Mouse (Mus musculus) cerebellum, adult (tissue): ENCODE measurements at regions not wholly inside any gene's neighbourhood (a gene's known extent, or its start where the extent isn't known, plus 50 kb on each side); places are given as distances from the start of the nearest gene placed in this dataset.

ENCODE experiments used
- ATAC-seq: cut with Nextera tagmentation; 2 replicates; pipeline ENCODE4 v1.9.2; 2017; ENCODE audit warnings: mild to moderate bottlenecking, moderate library complexity, mixed read lengths; ENCODE audit not compliant: insufficient number of reproducible peaks, low FRiP score, low TSS enrichment

DNA sequence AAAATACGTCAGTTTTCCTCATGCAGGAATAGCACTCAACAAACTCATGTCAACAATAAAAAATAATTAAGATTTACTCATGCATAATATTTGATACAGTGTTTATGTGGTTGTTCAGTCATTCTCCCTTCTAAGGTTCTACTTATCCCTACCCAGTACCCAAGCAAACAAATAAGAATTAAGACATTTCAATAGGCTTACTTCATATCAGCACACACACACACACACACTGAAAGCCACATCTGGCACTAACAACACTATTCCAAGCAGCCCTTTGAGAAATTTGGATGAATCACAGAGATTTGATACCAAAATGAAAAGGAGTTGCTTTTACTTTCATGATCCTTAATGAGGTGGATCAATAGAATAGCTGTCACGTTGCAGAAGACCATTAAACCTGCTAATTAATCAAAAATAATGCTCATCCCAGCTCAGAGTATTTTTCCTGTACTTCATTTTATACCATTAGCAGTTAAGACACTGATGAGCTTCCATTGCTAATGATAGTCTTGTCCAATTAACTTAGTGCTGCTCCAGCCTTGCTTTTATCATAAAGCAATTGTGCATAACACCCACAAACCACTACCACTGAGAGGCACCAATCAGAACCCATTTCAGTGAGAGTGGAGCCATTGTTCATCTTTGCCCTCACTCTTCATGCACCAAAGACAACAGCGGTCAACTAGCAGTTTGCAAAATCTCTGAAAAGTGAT is 188.3 kb downstream of the Arl4a start:
- no peak for ATAC-seq

DNA sequence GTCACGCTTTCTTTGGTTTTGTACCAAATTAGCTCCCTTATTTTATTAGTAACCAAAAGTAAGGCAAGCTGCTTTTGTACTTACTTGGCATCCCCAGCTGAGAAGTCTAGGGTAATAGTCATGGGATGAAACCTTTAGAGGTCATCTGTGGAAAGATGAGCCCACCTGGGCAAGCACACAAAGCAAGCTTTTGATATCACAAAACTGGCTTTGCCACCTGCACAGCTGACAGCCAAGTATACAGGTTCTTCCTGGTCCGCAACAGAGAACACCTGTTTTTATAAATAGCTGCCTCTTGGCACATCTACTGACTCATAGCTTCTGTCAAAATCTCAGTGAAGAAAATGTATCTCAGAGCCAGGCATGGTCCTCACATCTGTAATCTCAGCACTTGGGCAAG is 197.2 kb downstream of the Arl4a start:
- no peak for ATAC-seq

DNA sequence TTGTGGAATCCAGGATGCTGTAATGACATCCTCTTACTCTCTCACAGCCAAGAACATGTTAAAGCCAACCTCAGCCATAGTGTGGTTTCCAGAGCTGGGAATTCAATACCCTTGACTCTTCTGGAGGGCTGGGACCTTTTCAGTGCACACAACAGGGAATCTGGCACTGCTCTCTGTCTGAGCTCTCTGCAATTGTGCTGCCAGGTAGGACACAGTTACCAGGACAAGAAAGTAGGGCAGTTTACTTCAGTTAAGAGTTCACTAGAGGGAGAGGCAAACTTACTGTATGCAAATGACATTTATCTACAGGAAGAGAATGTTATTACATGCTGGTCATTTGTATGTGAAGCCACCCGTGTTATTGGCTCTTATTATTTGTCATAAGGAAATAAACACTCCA is 197.6 kb downstream of the Arl4a start:
- peak; percentile 68; the same call in 1 of the 2 replicates for ATAC-seq

DNA sequence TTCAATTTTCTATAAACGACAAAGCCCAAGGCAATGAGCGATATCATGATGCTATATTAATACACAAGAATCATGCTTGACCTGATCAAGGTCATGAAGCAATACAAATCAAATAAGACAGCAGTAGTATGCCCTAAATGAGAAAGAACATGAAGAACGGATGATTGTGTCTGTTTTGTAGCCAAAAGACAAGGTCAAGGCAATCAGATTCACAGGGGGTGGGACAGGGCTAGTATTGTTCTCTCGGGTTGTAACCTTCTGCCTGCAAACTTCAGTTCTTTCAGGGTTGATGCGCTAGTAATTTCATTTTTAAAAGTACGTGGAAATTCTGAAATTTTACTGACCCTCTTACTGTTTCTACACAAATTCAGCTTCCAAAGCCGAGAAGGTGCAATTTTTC is 206.7 kb downstream of the Arl4a start:
- ATAC-seq = no peak

DNA sequence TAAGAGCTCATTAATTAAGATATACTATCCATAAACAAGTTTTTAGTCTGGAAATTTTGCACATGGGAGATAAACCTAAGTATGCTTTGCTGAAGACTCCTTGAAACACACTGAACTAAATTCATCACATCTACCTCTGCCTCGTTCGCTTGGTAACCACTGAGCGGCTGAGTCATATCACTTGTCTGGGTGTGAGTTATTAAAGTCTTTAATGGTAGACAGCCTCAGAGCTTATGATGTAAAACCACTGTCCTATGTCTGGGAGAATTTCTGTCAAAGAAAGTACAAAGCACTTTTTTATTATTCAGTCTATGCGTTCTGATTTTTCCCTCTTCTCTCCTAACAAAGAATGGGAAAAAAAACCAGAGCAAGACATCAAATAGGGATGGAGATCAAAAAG is 207.3 kb downstream of the Arl4a start:
- ATAC-seq = no peak

DNA sequence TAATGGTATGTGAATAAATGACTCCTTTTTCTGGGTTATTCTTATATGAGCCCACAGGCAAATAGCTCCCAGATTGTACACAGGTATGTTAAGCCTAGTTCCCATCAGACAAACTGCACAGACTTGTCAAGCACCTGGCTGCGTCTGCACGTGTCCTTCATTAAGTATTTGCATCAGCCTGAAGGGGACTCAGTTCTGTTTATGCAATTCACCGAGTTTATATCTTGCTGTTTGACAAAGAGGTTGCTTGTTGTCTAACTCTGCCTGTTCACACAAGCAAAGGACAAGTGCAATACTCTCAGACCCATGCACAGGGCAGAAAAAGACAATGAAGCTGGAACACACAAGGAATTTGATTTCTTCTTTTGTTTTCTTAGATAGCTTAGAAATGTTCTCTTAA is 215.2 kb downstream of the Arl4a start:
- no peak for ATAC-seq

DNA sequence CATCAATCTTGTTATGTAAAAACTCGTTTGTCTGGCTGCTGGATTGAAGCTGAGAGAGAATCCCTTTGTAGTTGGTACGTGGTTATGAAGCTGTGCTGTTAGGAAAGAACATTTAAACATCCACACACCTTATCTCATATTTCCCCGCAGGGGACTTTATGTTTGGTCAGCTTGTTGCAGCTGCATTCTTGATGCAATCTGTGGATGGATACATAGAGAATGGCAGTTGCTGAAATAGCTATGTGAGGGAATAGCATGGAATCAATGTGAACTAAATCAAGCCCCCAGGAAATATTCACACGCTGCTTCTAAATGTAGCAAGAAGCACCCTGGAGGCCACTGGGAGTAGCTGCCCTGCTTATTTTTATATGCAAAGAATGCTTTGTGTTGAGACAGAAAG is 236.3 kb downstream of the Arl4a start:
- ATAC-seq = no peak

DNA sequence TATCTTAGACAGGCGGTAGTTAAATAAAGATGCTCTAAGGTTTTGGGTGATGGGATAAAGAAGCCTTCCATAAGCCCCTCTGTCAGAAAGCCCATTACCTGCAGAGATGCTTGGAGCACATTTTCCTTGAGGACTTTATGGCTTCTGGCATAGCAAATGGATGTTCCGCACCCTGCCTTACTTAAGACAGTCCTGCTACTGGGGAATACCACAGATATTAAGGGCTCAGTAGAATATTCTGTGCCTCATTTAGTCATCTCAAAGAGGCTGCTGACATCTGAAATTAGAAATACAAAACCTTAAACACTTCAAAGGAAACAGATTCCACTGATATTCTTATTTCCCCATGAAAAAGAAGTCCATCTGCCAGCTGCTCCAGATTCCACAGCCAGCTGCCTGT is 240.0 kb downstream of the Arl4a start:
- no peak for ATAC-seq

DNA sequence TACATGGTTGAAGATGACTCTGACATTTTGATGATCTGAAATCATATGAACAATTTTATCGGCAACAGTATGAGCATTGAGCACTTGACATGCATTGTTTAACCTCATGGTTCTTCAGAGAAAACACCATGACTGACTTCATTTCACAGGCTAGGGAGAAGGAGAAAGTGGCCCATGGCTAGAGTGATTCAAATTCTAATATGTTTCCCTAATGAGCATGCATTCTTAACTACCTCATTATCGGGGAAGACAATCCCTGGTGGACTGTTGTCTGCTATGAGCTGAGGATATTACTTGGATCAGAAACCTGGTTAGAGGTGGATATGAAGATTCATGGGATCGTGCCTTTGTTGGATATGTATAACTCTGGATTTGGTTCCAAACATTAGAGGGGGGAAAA is 240.9 kb downstream of the Arl4a start:
- no peak for ATAC-seq

DNA sequence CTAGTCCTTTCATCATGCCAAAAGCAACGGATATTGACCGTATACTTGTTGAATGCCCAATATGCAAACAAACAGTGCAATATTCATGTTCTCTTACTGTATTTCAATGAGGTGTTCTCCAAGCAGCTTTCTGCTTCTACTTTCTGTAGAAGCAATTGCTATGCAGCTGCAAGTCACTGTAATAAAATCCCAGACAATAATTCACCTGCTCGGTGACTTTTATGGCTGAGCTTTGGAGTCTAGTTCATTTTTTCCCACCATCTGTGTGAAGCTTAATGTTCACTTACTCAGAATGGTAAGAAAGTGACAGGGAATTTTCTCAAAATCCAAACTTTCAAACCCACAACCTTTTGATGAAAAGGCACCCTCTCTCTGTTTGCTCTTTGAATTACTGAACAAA is 252.8 kb downstream of the Arl4a start:
- ATAC-seq = no peak

DNA sequence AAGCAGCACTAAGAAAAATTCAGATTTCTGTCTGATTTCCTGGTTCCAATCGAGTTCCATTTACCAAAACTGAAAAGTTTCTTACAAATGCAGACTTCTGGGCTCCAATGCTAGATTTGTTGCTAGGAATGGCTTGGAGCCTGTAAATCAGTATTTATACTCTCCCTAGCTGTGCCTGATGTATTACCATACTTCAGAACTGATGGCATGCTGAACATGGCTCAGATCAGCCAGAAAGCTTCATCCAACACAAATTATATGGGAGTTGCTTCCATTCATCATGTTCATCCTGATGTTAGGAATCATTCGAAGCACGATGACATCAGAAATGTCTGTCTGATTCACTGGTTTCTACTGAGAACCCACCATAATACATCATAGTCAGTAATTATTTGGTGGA is 253.3 kb downstream of the Arl4a start:
- no peak for ATAC-seq

DNA sequence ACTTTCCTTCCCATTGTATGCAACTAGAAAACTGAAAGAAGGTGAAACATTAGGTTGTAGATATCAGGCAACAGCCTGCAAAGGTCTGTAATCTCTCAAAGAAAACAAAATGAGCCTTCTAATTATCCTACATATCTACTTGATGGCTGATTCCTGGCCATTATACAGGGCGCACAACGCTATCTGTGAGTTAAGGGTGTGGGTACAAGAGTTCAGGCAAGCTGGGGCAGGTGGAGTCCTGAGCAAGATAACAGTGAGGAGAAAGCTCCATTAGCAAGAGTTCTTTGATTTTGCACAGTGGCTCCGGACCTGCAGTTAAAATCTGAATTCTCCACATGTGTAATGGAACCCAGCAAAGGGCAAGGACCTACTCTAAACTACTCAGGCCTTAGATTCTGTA is 261.7 kb downstream of the Arl4a start:
- ATAC-seq = no peak

DNA sequence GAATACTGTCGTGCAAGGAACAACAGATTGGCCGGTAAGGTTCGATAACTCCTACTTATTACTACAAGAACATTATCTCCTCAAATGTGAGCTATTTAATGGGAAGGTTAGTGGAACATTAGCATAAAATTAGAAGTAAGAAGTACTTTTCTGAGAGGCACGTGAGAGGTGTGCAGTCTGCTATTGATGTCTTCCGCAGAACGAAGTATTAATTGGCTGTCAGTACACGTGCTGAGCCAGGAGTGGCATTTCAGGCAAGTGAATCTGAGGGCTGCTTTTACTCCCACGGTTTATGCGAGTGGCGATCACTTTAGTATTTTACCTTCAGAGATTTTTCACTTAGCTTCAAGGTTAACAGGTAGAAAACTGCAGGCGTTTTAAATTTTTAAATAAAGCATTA is 270.8 kb downstream of the Arl4a start:
- ATAC-seq = no peak

DNA sequence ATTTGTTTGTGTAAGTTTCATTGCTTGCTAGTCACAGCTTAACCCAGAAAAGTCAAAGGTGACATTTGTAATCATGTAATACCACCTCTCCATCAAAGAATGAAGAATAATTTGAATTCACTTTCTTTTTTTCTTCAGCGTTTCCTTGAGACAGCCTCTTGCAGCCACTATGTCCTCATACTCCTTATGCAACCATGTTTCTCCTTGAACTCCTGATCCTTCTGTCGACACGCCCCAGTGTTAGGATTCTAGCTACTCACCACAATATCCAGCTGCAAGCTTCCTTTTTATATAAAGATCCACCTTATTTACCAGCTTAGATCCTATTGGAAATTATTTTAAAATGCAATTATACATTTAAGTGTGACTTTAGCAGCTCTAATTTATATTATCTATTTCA is 274.3 kb downstream of the Arl4a start:
- ATAC-seq = no peak

DNA sequence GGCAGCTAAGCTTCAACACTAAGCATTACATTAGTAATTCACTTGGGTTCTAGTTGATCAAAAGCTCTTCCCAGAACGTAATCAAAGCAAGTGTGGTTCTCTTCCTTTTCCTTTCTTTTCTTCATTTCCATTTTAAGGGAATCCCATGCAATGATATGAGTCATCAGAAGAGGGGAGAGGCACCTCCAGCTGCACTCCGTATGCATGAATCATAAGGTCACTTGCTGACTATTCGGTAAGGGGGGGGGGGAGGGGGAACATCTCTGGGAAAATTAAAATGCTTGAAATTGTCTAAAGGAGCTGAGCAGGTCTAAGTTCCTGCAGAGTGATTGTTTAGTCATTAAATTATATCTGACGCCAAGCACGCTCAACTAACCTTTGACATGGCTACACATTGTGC is 275.9 kb downstream of the Arl4a start:
- no peak for ATAC-seq

DNA sequence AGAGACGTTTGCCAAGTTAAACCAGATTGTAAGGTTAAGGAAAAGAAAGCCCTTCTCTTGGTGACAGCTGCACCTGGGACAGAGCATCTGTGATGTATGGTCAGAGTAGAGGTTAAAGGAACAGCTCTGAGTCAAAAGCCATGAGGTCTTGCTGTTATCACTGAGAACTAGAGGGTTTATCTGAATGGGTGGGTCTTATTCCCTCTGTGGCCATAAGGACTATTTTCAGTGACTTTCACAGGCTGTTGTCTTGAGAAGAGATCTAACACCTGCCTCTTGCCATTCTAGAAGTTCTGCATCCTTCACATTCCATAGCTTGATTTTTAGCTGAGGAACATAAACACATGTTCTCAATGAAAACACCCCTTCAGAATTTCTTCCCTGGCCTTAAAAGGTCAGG is 276.5 kb downstream of the Arl4a start:
- ATAC-seq = no peak

DNA sequence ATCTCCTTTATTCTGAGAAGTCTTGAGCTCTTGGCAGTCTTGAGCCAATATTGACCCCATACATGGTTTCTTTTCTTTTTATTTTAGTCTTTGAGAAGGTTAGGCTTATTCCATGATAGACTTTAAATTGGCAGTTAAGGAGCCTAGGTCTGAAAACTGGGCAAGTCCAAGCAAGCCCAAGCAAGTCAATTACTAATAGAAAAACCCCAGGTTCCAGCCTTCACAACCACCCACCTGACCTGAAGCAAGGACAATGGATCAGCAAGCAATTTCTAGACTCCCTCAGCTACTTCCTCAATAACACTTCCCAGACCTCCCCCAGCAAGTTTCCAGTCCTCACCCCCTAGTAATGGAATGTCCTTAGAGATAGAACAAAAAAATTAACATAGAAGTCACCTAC is 279.9 kb downstream of the Arl4a start:
- ATAC-seq = no peak

DNA sequence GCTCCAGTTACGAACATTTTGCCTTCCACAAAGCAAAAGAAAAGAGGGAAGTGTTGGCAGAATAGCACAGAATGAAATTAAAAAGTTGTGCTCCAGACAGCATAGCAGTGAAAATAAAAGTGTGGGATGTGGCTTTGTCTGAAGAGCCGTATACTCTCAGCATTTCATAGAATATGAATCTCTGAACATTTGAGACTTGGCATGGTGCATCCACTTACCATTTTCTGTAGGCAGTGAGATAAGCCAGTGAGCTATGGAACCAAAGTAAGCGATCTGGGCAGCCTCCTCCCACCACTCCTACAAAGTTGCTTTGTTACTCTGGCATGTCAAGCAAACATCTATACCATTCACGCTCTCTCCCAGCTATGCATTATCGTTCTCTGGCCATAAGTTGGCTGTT is 286.0 kb downstream of the Arl4a start:
- no peak for ATAC-seq

DNA sequence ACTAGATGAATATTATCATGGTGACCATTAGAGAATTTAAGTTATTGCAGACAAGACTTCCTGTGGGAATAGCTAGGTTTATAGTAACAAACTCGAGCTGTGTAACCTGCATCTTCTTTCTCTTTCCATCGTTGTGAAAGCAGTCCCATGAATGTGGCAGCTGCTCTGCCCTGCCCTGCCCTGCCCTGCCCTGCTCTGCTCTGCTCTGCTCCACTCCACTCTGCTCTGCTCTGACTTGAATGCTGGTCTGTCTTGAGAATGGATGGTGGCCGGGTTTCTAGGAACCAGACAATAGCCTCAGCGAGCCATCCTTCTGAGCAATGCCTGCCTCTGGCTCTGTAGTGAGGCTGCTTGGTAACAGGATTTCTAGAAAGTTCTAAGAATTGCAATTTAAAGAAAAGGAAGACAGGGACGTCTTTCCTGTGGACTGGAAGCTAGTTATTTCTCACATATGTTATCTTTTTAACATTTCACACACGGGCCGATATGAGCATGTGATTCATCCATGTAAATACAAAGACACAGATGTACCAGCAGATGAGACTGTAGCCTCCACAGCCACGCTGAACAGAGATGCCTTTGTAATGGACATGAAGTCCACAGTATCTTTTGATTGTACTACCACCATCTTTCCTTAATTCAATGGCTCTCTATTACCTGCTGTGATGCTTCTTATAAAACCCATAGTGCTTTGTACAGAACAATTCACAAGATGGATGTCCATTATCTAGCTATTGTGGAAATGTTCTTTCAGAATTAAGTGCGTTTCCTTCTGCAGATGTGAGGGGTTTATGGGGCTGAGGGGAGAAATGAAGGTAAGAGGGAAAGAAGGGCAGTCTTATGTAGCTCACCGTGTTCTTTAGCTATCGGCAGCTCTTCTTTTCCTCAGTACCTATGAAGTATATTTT is 295.4 kb downstream of the Arl4a start:
- no peak for ATAC-seq

DNA sequence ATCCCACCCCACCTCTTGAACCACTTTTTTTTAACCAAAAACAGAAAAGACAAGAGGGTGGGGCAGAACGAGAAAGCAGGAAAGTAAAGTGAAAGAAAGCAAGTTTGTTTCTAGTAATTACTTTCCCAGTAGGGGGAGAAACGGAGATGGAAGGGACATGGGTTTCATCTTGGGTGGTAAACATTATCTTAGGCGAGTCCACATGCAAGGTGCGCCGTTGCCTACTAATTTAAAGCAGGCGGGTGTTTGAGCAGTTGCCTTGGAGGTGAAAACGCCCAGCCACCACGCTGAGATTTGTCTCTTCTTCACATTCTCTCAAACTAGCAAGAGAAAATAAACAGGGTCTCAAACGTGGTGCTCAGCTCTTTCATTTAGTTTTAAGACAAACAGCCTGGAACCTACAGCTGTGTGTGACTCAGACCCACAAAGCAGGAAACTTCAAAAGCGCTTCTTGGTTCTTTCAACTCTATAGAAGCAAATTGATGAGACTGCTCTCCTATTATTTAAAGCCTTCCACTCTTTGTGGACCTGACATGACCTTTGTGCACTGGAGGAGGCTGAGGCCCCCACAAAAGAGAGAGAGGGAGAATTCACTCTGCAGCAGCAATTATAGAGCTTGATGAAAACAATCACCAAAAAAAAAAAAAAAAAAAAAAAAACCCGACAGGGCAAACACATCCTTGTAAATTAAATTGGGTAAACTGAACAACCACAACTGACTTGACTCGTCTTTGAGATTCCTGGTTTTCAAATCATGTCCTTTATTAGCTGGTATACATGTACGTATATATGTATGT is 296.6 kb downstream of the Arl4a start:
- ATAC-seq = no peak

DNA sequence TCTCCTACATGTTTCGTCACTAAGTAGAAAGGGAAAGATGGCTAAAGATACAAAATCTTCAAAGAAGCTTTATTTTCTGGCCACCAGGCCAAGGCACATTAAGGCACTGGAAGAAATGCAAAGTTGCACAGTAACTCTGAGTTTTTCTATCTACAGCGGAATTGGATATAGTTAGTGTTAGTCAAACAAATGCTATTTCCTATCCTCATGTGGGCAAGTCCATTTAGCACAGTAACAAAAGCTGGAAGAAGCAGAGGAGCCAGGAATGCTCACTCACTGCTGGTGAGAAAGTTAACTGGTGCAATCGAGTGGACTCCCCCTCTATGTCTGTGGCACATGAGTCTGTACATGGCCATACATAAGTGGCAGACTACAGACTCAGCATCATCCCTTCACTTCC is 300.9 kb downstream of the Arl4a start:
- no peak for ATAC-seq
